Mouse (Mus musculus) liver, embryonic 14.5 days (tissue): ENCODE measurements at regions not wholly inside any gene's neighbourhood (a gene's known extent, or its start where the extent isn't known, plus 50 kb on each side); places are given as distances from the start of the nearest gene placed in this dataset.

Experiments used
- CTCF ChIP-seq: IDR thresholded peaks from 2 replicates; pipeline ENCODE4 v1.5.1; 2016; ENCODE audit warnings: antibody characterized with exemption, low read depth, control low read depth
- EP300 ChIP-seq: IDR thresholded peaks from 2 replicates; pipeline ENCODE4 v1.6.1; 2016; ENCODE audit warnings: antibody characterized with exemption, low read depth

DNA sequence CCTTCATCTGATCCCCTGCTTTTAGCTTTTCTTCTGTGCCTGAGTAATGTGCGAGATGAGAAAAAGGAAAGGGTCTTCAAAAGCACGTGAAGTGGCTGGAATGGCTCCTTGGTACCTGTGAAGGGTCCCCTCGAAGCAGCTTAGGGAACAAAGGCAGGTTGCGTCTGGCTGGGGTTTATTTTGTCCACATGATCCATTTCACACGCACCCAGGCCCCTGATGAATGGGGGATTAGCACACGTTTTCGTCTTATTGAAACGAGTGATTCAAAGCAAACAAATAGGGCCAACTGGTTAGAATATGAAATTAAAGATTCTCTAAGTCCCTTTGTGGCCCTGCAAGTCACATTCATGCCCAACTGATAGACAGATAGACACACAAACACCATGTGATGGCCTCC lies 319.6 kb upstream of the Rnf32 start:
- no peak for TF ChIP-seq CTCF
- TF ChIP-seq EP300 = no peak
